Mouse (Mus musculus): Measurements from ENCODE around the gene Gm13279. TPM values are rescaled to one million over a fixed set of nuclear protein-coding genes. Genes with fewer than 3 reads are reported as not detected.

Gene Gm13279
- polyA plus RNA-seq, 1 experiment from 2014 or later, result not detected

Other genes with a start within 250 kb of the Gm13279 start
- gene Ifna15, start 239.2 kb upstream of the Gm13279 start, polyA plus RNA-seq (2014; fragmentation: Nextera tagmentation; extraction: Ambion mirVana), result not detected in 2 replicates
- gene Ifna14, start 225.6 kb upstream of the Gm13279 start, polyA plus RNA-seq (2014; fragmentation: Nextera tagmentation; extraction: Ambion mirVana), result not detected in 2 replicates
- not detected in 2 replicates for gene Ifna9, start 205.0 kb upstream of the Gm13279 start, polyA plus RNA-seq (2014; fragmentation: Nextera tagmentation; extraction: Ambion mirVana)
- not detected in 2 replicates for gene Ifna12, start 194.0 kb upstream of the Gm13279 start, polyA plus RNA-seq (2014; fragmentation: Nextera tagmentation; extraction: Ambion mirVana)
- gene C87499, start 163.0 kb upstream of the Gm13279 start, polyA plus RNA-seq (2014; fragmentation: Nextera tagmentation; extraction: Ambion mirVana), result not detected in 2 replicates
- gene Ifna13, start 152.9 kb upstream of the Gm13279 start, polyA plus RNA-seq (2014; fragmentation: Nextera tagmentation; extraction: Ambion mirVana), result not detected in 2 replicates
- gene Ifna16, start 120.5 kb upstream of the Gm13279 start, polyA plus RNA-seq (2014; fragmentation: Nextera tagmentation; extraction: Ambion mirVana), result not detected in 2 replicates
- gene Ifna2, start 113.5 kb upstream of the Gm13279 start, polyA plus RNA-seq (2014; fragmentation: Nextera tagmentation; extraction: Ambion mirVana), result not detected in 2 replicates
- gene Ifnab, start 106.0 kb upstream of the Gm13279 start, polyA plus RNA-seq (2014; fragmentation: Nextera tagmentation; extraction: Ambion mirVana), result not detected in 2 replicates
- gene Gm26566, start 75.6 kb upstream of the Gm13279 start, polyA plus RNA-seq (2014; fragmentation: Nextera tagmentation; extraction: Ambion mirVana), result 2.0 and 2.3 TPM in 2 replicates
- gene Klhl9, start 74.9 kb upstream of the Gm13279 start, polyA plus RNA-seq (2014; fragmentation: Nextera tagmentation; extraction: Ambion mirVana), result 145 and 154 TPM in 2 replicates
- not detected in 2 replicates for gene Gm13271, start 42.5 kb upstream of the Gm13279 start, polyA plus RNA-seq (2014; fragmentation: Nextera tagmentation; extraction: Ambion mirVana)
- gene Gm13283, start 37.3 kb upstream of the Gm13279 start, polyA plus RNA-seq (2014; fragmentation: Nextera tagmentation; extraction: Ambion mirVana), result not detected in 2 replicates
- not detected in 2 replicates for gene Gm13290, start 23.6 kb upstream of the Gm13279 start, polyA plus RNA-seq (2014; fragmentation: Nextera tagmentation; extraction: Ambion mirVana)
- gene Gm13289, start 20.5 kb upstream of the Gm13279 start, polyA plus RNA-seq (2014; fragmentation: Nextera tagmentation; extraction: Ambion mirVana), result not detected in 2 replicates
- not detected in 2 replicates for gene Gm13272, start 17.5 kb upstream of the Gm13279 start, polyA plus RNA-seq (2014; fragmentation: Nextera tagmentation; extraction: Ambion mirVana)
- not detected in 2 replicates for gene Ifnz, start 15.3 kb upstream of the Gm13279 start, polyA plus RNA-seq (2014; fragmentation: Nextera tagmentation; extraction: Ambion mirVana)
- not detected in 2 replicates for gene Gm13276, start 11.7 kb upstream of the Gm13279 start, polyA plus RNA-seq (2014; fragmentation: Nextera tagmentation; extraction: Ambion mirVana)
- not detected in 2 replicates for gene Gm13277, start 8.8 kb upstream of the Gm13279 start, polyA plus RNA-seq (2014; fragmentation: Nextera tagmentation; extraction: Ambion mirVana)
- gene Gm13278, start 5.8 kb upstream of the Gm13279 start, polyA plus RNA-seq (2014; fragmentation: Nextera tagmentation; extraction: Ambion mirVana), result not detected in 2 replicates
- not detected in 2 replicates for gene Gm13275, start 2.9 kb upstream of the Gm13279 start, polyA plus RNA-seq (2014; fragmentation: Nextera tagmentation; extraction: Ambion mirVana)
- gene Gm13285, start 2.3 kb downstream of the Gm13279 start, polyA plus RNA-seq (2014; fragmentation: Nextera tagmentation; extraction: Ambion mirVana), result 0.13 and 0.17 TPM in 2 replicates
- not detected in 2 replicates for gene Gm13287, start 5.9 kb downstream of the Gm13279 start, polyA plus RNA-seq (2014; fragmentation: Nextera tagmentation; extraction: Ambion mirVana)
- not detected in 2 replicates for gene Gm13288, start 8.1 kb downstream of the Gm13279 start, polyA plus RNA-seq (2014; fragmentation: Nextera tagmentation; extraction: Ambion mirVana)
- gene Ifna7, start 18.8 kb downstream of the Gm13279 start, polyA plus RNA-seq (2014; fragmentation: Nextera tagmentation; extraction: Ambion mirVana), result not detected in 2 replicates
- not detected in 2 replicates for gene Ifna11, start 22.6 kb downstream of the Gm13279 start, polyA plus RNA-seq (2014; fragmentation: Nextera tagmentation; extraction: Ambion mirVana)
- gene Ifna6, start 30.0 kb downstream of the Gm13279 start, polyA plus RNA-seq (2014; fragmentation: Nextera tagmentation; extraction: Ambion mirVana), result not detected in 2 replicates
- not detected in 2 replicates for gene Ifna5, start 38.1 kb downstream of the Gm13279 start, polyA plus RNA-seq (2014; fragmentation: Nextera tagmentation; extraction: Ambion mirVana)
- not detected in 2 replicates for gene Ifna4, start 44.5 kb downstream of the Gm13279 start, polyA plus RNA-seq (2014; fragmentation: Nextera tagmentation; extraction: Ambion mirVana)
- gene Ifna1, start 52.7 kb downstream of the Gm13279 start, polyA plus RNA-seq (2014; fragmentation: Nextera tagmentation; extraction: Ambion mirVana), result not detected in 2 replicates
- gene Ifne, start 82.8 kb downstream of the Gm13279 start, polyA plus RNA-seq (2014; fragmentation: Nextera tagmentation; extraction: Ambion mirVana), result not detected in 2 replicates

Data from forebrain, embryonic 14.5 days (tissue).